Mouse (Mus musculus) CH12.LX (cell line): ENCODE data around the gene Sbf2. TPM values are rescaled to one million over a fixed set of nuclear protein-coding genes. Genes with fewer than 3 reads are reported as not detected.

Experiments
- DNase-seq: peaks from one replicate; pipeline ENCODE4 v3.0.0-alpha.2; 2013; ENCODE audit errors: extremely low read depth
- H3K27ac ChIP-seq: 2 replicates; pipeline ENCODE4 v1.5.1; 2012; ENCODE audit warnings: low read depth, mild to moderate bottlenecking, control low read depth, moderate library complexity; ENCODE audit not compliant: insufficient read depth
- H3K27me3 ChIP-seq: replicated peaks from 2 replicates; pipeline ENCODE3; 2012; ENCODE audit warnings: inconsistent platforms
- H3K36me3 ChIP-seq, 2 experiments: replicated peaks in 1 of 2; 2 replicates each; pipeline versions ENCODE3 to v1.6.1; 2012; ENCODE audit warnings: inconsistent platforms in 1 of 2, low read length in 1 of 2, mild to moderate bottlenecking in 1 of 2, mixed read lengths in 1 of 2, moderate library complexity in 1 of 2; ENCODE audit not compliant: control insufficient read depth in 1 of 2, insufficient read depth in 1 of 2
- H3K4me1 ChIP-seq, 2 experiments: 2 replicates each; pipeline ENCODE4 v1.6.1; 2012; ENCODE audit warnings: inconsistent platforms in 1 of 2, moderate library complexity in 1 of 2; ENCODE audit not compliant: insufficient read depth in 2 of 2, control insufficient read depth in 1 of 2
- H3K4me2 ChIP-seq: 2 replicates; pipeline ENCODE4 v1.6.1; 2012; ENCODE audit warnings: low read depth, mild to moderate bottlenecking, control low read depth; ENCODE audit not compliant: poor library complexity, insufficient read depth, severe bottlenecking
- H3K4me3 ChIP-seq, 3 experiments: fragments of 150-350 bp in 1 of 3; sonication (generic) in 1 of 3; replicated peaks in 1 of 3; 2 replicates each; pipeline versions ENCODE3 to v1.5.1; 2011 to 2012; ENCODE audit warnings: low read depth in 2 of 3, low read length in 2 of 3, mild to moderate bottlenecking in 2 of 3, moderate library complexity in 2 of 3, control low read depth in 1 of 3, improper control_type of control experiment in 1 of 3, inconsistent platforms in 1 of 3, mixed read lengths in 1 of 3; ENCODE audit not compliant: poor library complexity in 1 of 3
- H3K79me2 ChIP-seq: replicated peaks from 2 replicates; pipeline ENCODE4 v1.6.1; 2012; ENCODE audit warnings: mild to moderate bottlenecking, moderate library complexity; ENCODE audit not compliant: control insufficient read depth, poor library complexity, insufficient read depth, severe bottlenecking; ENCODE audit errors: extremely low read depth
- H3K9ac ChIP-seq: 2 replicates; pipeline ENCODE4 v1.6.1; 2012; ENCODE audit warnings: low read depth, mild to moderate bottlenecking, control low read depth, moderate library complexity; ENCODE audit not compliant: insufficient read depth
- H3K9me3 ChIP-seq: replicated peaks from 2 replicates; pipeline ENCODE3; 2012; ENCODE audit warnings: low read length, inconsistent platforms, mixed read lengths
- BHLHE40 ChIP-seq: IDR thresholded peaks from 2 replicates; pipeline ENCODE4 v1.6.1; 2011; ENCODE audit warnings: mild to moderate bottlenecking, low read depth, low read length, improper control_type of control experiment
- CHD2 ChIP-seq: IDR thresholded peaks from 2 replicates; pipeline ENCODE4 v1.6.1; 2011; ENCODE audit warnings: low read length, improper control_type of control experiment
- CTCF ChIP-seq, 2 experiments: IDR thresholded peaks in 1 of 2; conservative IDR thresholded peaks in 1 of 2; 2 replicates each; pipeline ENCODE4 v1.5.1; 2011 to 2012; ENCODE audit warnings: low read depth in 2 of 2, low read length in 2 of 2, improper control_type of control experiment in 1 of 2, inconsistent platforms in 1 of 2, mild to moderate bottlenecking in 1 of 2, moderate library complexity in 1 of 2
- ELF1 ChIP-seq: IDR thresholded peaks from 2 replicates; pipeline ENCODE4 v1.6.1; 2014; ENCODE audit warnings: low read depth, mild to moderate bottlenecking, inconsistent platforms, low read length, improper control_type of control experiment
- HCFC1 ChIP-seq: IDR thresholded peaks from 2 replicates; pipeline ENCODE4 v1.6.1; 2012; ENCODE audit warnings: low read depth, mild to moderate bottlenecking, inconsistent platforms, low read length, improper control_type of control experiment
- IRF4 ChIP-seq: IDR thresholded peaks from 2 replicates; pipeline ENCODE4 v1.6.1; 2014; ENCODE audit warnings: low read depth, mild to moderate bottlenecking, inconsistent platforms, low read length, improper control_type of control experiment
- MXI1 ChIP-seq: IDR thresholded peaks from 2 replicates; pipeline ENCODE4 v1.6.1; 2011; ENCODE audit warnings: mild to moderate bottlenecking, low read depth, low read length, improper control_type of control experiment
- NRF1 ChIP-seq: IDR thresholded peaks from 2 replicates; pipeline ENCODE4 v1.6.1; 2014; ENCODE audit warnings: low read depth, mild to moderate bottlenecking, inconsistent platforms, low read length, improper control_type of control experiment, moderate library complexity
- POLR2A ChIP-seq: IDR thresholded peaks from 2 replicates; pipeline ENCODE4 v1.6.1; 2011; ENCODE audit warnings: low read depth, mild to moderate bottlenecking, improper control_type of control experiment, low read length
- SIN3A ChIP-seq: IDR thresholded peaks from 2 replicates; pipeline ENCODE4 v1.6.1; 2012; ENCODE audit warnings: low read length, improper control_type of control experiment, inconsistent platforms
- TCF12 ChIP-seq: IDR thresholded peaks from 2 replicates; pipeline ENCODE4 v1.6.1; 2014; ENCODE audit warnings: low read depth, mild to moderate bottlenecking, inconsistent platforms, low read length, improper control_type of control experiment
- ZMIZ1 ChIP-seq: IDR thresholded peaks from 2 replicates; pipeline ENCODE4 v1.6.1; 2012; ENCODE audit warnings: low read depth, mild to moderate bottlenecking, inconsistent platforms, low read length, improper control_type of control experiment
- ZNF384 ChIP-seq: IDR thresholded peaks from 2 replicates; pipeline ENCODE4 v1.6.1; 2012; ENCODE audit warnings: low read depth, low read length, improper control_type of control experiment, inconsistent platforms
- dilution Hi-C: fragments of 300-500 bp; cut with MboI; formaldehyde crosslinking; loops from 2 replicates; pipeline ENCODE4 v1.14.3; 2020; ENCODE audit warnings: low sequenced_read_pairs; ENCODE audit not compliant: extremely low pct_unique_long_range_greater_than_20kb, extremely low pct_ligation_motif_present
- in situ Hi-C: fragments of 300-500 bp; cut with MboI; formaldehyde crosslinking; loops from 3 replicates; pipeline ENCODE4 v1.14.3; 2019; ENCODE audit warnings: low sequenced_read_pairs, low pct_ligation_motif_present, low pct_unique_long_range_greater_than_20kb, mixed read lengths
- polyA plus RNA-seq: library from polyadenylated mRNA; unstranded; fragments of >175 nt; gene quantifications from 2 replicates; pipeline ENCODE4 v1.2.1, GENCODE M21; 2012; ENCODE audit warnings: low read depth; ENCODE audit not compliant: insufficient read length
- total RNA-seq, 2 experiments: library from RNA; depleted of rRNA; stranded (reverse); fragments of 300-350 nt in 1 of 2; fragments of >200 nt in 1 of 2; gene quantifications; 2 replicates each; pipeline ENCODE4 v1.2.3; 2012 to 2014

The Sbf2 gene
- total RNA-seq (2012; rRNA removed) = 9.5 and 11.4 TPM in 2 replicates
- 8.9 and 9.5 TPM in 2 replicates for total RNA-seq (2014; rRNA removed)
- 19.1 and 21.5 TPM in 2 replicates for polyA plus RNA-seq

DNA sequence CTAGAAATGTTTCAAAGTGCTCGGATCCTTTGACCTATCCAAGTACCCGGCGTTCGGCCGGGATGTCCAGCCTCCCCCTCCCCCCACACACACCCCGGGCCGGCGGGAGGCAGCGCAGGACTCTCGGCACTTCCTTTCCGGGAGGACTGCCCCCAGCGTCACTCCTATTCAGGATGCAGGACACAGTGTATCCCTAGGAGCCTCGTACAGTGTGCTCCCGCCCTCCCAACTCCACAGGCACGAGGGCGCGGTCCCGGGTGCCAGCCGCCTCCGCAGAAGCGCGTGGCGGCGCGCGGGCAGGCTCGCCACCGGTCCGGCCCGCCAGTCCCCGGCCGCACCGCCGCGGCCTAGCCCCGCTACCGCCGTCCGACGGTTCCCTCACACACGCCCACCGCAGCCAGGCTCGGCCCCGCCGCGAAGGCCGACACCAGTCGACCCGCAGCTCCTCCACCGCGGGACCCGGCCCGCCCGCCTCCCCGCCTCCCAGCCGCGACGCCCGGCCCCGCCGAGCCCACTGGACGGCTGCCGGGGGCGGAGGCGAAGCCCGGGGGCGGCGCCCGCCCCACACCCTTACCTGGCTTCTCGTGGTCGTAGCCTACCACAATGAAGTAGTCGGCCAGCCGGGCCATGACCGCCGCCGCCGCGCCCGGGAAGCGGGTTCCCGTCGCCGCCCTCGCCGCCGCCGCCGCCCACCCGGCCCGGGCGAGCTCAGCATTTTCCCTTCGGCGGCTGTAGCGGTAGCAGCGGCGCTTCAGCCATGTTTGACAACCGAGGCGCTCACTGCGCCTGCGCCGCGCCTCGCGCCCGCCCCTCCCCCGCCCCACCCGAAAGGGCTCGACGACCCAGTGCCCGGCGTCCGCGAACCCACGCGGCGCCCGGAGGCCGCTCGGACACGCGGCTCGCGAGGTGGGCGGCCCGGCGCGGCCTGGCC is at the start of gene Sbf2:
TSS of gene Sbf2 (minus strand) at position 790 of the 931 bp plus-strand sequence.
- peak; percentile 61 for DNase-seq
- dilution Hi-C loops (no loop called here), in situ Hi-C loops (no loop called here)
- TF ChIP-seq POLR2A (peak; percentile 32), NRF1 (peak; percentile 92), ZMIZ1 (no peak), MXI1 (peak; percentile 18), IRF4 (no peak), HCFC1 (0 out of 2 replicates have a peak, but pooled peaks have one; percentile 17), BHLHE40 (no peak), CTCF (conservative IDR thresholded peaks at IDR 0.05 in 1 of 2, IDR thresholded peaks at IDR 0.05 in 1 of 2; ENCODE audit: low read depth in 2 of 2, low read length in 2 of 2) (no peak), SIN3A (0 out of 2 replicates have a peak, but pooled peaks have one; percentile 5), ELF1 (no peak; the same call in 1 of the 2 replicates), CHD2 (peak; percentile 37; the same call in 1 of the 2 replicates), TCF12 (peak; percentile 61; the same call in 1 of the 2 replicates)
- H3K27me3 ChIP-seq = peaks cover 13% of the 10 kb centered on the region
- peak within 1 kb of the TSS; percentile 93 for H3K4me2 ChIP-seq
- peaks cover 2% of the 10 kb centered on the region for H3K9me3 ChIP-seq
- H3K9ac ChIP-seq = peak within 1 kb of the TSS; percentile 80
- H3K4me1 ChIP-seq = peaks cover 3 to 28% of the 10 kb centered on the region in 2 experiments
- peak within 1 kb of the TSS; percentile 58 to 87 (median 84) for H3K4me3 ChIP-seq
- H3K79me2 ChIP-seq = 0 out of 2 replicates have a peak, but pooled peaks cover 4% of the 10 kb centered on the region
- no peaks in the 10 kb centered on the region for H3K36me3 ChIP-seq
- no peak within 1 kb of the TSS for H3K27ac ChIP-seq

GRCm38 (mm10) chr7:110658378-110658928 is 43.7 kb upstream of the Sbf2 start:
- Histone ChIP-seq H3K9ac (no peak overlapping the region), H3K4me2 (no peak overlapping the region), H3K9me3 (no peaks in the 10 kb centered on the region), H3K36me3 (no peaks in the 10 kb centered on the region), H3K27me3 (no peaks in the 10 kb centered on the region), H3K4me3 (no peak overlapping the region), H3K4me1 (peaks cover 0 to 8% of the 10 kb centered on the region in 2 experiments; a peak in 2 of 4 replicates), H3K79me2 (no peaks in the 10 kb centered on the region), H3K27ac (no peak overlapping the region)
- in situ Hi-C loops = no loop called here
- peak; percentile 8 for DNase-seq
- peak; percentile 32; the same call in 1 of the 2 replicates for TF ChIP-seq ZNF384
- TF ChIP-seq ZMIZ1 = no peak
- dilution Hi-C loops = no loop called here
